Mouse (Mus musculus): ENCODE measurements around the gene Camk2d.

GRCm38 (mm10) chr3:126834641-126835167 is 238.6 kb downstream of the Camk2d start:
- no peak for TF ChIP-seq CTCF (IDR thresholded peaks at IDR 0.05; ENCODE audit: control insufficient read depth, insufficient read depth, low read length)
- no peak for TF ChIP-seq POLR2A (IDR thresholded peaks at IDR 0.05; ENCODE audit: borderline replicate concordance, control insufficient read depth, low read depth, low read length)
